Mouse (Mus musculus) 416B (cell line): ENCODE data around the gene Armh2.
A peak's percentile ranks its signal among the peaks of the same experiment; 100 is the strongest.

ENCODE experiments used
- DNase-seq: peaks from one replicate; pipeline ENCODE4 v3.0.0; 2011; ENCODE audit warnings: low read depth

Gene Armh2

GRCm38 (mm10) chr13:24741028-24741427, at the start of gene Armh2:
TSS of gene Armh2 (plus strand) at chr13:24741232.
- DNase-seq = no peak

DNA sequence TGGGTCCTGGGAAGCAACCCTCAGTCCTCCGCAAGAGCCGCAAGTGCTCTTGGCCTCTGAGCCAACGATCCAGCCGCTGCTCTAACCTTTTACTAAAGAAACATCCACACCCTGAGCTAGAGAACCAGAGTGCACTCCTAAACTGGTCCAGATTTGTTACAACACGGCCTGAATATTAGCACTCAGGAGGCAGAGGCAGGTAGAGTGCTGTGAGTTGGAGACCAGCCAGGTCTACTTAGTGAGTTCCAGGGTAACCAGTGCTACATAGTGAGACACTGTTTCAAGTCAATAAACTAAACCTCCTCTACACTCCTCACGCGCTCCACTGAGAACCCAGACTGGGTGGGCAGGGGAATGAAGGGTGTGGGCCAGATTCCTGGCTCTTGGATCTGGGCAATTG, 47.7 kb upstream of the Armh2 start:
- DNase-seq = no peak

GRCm38 (mm10) chr13:24698746-24699145, 42.3 kb upstream of the Armh2 start:
- DNase-seq = no peak

DNA sequence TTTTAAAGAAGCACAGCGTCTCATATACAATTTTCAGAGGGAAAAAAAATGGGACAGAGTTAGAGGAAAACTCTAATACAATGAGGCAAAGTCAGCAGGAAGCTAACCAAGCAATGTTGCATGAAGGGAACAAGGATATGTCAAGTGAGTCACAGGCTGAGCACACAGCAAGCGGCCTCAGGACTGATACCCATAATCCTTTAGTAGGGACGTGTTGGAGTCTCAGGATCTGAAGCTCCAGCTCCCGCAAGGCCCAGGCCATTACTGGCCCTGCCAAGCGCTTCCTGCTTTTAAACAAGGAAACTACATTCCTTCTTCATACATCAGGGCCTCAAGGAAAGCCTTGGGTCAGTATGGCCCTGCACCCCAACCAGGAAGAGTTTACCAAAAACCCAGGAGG, 38.9 kb upstream of the Armh2 start:
- DNase-seq = no peak

DNA sequence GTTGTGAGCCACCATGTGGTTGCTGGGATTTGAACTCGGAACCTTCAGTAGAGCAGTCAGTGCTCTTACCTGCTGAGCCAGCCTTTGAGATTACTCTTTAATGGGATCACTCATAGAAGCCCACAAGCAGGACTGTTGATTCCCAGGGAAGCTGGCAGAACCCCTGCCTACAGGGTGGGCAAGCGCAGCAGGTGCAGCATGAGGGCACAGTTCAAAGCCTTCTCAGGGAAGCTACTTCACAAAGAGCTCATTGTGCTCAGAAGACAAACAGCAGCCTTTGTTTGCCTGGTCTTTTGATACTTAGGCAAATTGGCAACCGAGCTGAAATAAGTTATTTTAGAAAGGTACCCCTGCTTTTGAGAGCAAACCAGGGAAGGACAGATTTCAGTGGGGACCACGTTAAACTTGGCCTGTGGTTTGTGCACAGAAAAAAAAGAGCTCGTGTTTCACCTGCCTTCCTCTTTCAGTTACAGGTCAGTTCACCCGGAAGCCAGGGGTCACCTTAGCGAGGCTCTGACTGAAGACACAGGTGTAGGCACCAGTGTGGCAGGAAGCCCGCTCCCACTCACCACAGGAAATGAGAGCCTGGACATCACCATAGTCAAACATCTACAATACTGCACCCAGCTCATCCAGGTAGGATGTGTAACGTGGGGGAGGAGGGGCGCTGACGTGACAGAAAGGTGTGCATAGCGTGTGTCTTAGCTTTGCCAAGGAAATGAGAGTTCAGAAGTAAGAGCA, 31.2 kb upstream of the Armh2 start:
- no peak for DNase-seq

DNA sequence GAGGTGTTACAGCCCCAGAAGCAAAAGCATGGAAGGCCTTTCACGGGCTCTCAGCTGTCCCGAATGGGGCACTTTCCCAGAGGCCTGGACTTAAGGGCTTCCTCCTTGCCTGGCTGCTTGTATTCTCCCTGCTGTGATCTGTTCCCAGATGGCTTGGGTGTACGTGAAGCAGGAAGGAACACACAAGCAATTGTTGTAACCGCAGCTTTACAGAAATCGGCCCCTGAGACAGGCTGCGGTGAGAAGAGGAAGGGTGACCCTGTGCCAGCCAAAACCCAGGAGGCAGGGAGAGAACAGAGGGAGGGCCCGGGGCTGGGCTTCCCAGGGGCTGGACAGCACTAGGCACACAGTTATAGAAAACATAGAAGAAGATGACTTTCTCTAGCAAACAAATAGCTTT, 30.1 kb upstream of the Armh2 start:
- DNase-seq = peak; percentile 20

DNA sequence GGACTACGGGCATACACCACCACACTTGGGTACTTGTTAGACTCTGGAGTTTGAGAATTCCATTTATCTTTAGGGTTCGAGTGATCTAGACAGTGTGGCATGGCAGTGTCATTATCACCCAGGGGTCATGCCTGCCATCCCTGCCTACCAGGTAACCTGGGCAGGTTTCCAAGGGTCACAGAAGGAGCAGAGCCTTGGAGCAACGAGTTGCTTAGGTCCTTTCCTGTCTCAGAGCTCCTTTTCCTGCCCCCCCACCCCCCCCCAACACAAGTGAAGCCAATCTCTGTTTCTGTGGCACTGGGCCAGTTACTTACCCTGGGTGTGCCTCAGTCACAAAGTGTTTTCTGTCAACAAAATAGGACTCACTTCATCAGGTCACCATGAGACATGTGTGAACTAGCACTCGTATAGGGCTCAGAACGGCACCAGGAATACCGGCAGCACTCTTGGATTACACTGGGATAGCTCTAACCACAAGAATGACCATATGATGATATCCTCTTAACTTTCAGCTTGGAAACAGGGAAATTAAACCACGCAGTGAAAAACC, 28.4 kb upstream of the Armh2 start:
- DNase-seq = no peak

GRCm38 (mm10) chr13:24713434-24714000, 27.5 kb upstream of the Armh2 start:
- peak; percentile 45 for DNase-seq

- no peak for DNase-seq
These were observed 26.6 kb upstream of the Armh2 start for GRCm38 (mm10) chr13:24714360-24714885.

DNA sequence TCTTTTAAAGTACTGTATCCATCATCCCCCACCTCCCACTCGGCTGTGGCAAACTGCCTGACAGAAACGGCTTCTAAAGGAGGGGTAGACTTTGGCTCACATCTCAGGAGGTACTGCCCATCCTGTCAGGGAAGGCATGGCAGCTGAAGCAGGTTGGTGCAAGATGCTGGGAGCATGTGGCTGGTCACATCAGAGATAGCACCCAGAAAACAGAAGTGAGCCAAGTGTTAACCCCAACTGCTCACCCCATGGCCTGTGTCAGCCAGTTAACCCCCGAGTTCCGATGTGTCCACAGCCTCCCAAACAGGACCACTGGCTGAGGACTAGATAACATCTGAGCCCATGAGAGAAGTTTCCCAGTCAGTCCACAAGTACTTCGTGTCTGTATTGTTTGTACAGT, 25.4 kb upstream of the Armh2 start:
- DNase-seq = no peak

DNA sequence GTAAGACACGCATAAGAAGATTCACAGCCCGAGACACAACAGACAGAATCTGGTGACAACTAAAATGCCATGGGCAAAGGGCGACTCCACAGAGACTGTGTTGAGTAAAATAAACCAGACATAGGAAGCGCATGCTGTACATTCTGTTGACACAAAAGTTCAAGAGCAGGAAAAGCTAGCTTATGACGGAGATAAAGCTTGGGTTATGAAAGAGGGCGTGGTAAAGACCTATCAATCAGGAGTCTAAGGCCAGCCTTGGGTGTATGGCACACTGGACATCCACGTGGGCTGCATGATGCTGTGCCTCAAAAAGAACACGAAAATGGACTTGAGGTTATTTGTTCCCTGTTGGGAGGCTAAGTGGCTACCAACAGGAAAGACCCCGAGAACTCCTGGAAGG, 24.6 kb upstream of the Armh2 start:
- DNase-seq = no peak

DNA sequence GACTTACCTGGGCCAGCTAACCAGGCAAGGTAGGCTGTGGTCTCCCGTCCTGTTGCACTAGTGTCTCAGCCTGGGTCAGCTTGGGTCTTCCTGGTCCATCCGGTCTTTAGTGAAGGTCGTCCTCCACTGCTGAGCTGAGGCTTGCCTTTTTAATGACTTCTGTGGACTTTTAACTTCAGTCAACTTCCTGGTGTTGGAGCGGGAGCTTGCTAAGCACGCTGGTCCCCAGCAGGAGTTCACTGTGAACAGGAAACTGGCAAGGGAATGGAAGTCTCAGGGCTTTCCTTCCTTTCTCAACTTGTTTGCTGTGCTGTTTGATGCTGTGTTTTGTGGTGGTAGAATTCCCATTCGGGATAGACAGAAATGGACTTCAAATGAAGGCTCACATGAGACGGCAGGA, 23.4 kb upstream of the Armh2 start:
- no peak for DNase-seq

GRCm38 (mm10) chr13:24721502-24721901, 19.5 kb upstream of the Armh2 start:
- peak; percentile 39 for DNase-seq

DNA sequence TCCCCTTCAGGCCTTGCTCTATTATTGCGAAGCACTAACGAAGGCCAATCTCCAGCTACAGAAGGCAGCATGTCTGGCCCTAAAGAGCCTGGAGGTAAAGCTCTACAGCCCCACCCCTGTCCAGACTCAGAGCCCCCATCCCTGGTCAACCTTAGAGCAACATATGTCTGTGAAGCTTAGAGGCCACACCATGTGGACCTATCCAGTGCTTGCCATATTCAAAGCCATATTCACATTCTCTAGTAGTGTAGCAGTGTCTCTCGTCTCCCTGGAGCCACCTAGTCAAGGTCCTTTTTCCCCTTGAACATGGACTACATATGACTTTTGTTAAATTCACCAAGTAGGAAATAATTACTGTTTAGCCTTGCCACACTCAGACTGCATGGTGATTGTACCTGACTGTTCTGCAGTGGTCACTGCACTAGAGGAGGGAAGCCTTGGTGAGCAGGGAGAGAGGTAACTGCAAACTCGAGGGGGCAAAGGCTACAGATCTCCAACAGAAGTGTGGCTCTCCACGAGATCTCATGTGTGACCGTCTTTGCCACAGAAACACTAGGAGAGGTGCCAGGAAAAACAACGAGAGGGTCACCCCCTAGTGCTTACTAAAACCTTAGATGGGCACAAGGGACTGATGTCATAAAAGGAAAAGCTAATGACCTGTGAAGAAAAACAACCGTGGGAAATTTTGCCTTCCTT, 17.2 kb upstream of the Armh2 start:
- DNase-seq = no peak

- no peak for DNase-seq
These were observed 16.7 kb upstream of the Armh2 start for GRCm38 (mm10) chr13:24724395-24724759.

GRCm38 (mm10) chr13:24729128-24729527, 11.9 kb upstream of the Armh2 start:
- DNase-seq = no peak

GRCm38 (mm10) chr13:24734502-24734901, 6.5 kb upstream of the Armh2 start:
- no peak for DNase-seq

DNA sequence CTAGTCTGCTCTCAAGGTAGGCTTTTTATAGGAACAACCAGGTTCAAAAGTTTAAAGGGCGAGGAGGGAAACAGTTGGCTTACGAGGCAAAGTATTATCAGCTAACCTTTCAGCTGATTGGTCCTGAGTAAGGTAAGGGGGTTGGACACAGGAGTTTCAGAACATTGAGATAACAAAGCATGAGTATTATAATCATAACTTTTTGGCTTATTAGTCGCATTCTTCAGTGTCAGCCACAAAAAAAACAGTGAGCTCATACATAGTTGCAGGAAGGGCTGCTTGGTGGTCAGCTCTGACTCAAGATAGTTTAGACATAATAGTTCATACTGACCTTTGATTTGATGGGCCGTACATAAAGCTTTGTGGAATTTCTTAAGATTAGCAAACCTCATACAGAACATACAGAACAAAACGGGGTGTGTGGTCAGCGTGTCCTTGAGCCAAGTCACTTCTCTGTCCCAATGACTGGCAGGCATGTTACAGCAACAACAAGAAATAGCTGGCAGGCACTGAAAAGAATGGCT, 5.4 kb upstream of the Armh2 start:
- peak; percentile 58 for DNase-seq

DNA sequence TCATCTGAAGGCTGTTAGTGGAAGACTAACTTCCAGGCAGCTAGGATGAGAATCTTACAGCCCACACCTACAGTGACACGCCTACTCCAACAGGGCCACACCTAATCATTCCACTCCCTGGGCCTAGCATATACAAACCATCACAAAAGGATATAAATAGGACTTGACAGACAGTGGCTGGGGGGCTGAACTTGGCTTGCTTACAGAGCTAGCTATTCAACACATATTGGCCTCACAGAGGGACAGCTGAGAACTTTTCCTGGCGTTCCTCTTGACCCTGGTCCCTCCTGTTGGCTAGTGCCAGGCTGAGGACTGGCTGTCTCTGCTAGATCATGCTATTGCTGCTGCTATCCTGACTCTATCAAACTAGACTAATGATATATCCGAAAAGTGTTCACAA, 6.8 kb downstream of the Armh2 start:
- no peak for DNase-seq

DNA sequence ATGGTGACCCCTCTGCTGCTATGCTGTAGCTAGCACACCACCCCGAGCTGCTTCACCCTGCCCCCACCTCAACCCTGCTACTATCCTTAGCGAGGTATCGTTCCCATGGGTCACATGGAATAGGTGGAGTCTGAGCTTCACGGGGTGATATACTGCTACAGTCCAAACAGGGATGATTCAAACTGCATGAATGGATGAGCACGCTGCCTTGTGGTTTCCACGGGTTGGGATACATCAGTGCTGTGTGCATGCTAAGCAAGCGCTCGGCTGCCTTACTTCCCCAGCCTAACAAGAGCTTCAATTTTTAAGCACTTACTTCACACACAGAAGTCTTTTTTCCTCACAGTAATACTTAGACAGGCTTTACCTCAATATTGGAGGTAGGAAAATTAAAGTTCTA, 9.8 kb downstream of the Armh2 start:
- DNase-seq = no peak

- peak; percentile 74 for DNase-seq
These were observed 10.4 kb downstream of the Armh2 start for GRCm38 (mm10) chr13:24751396-24751795.

- no peak for DNase-seq
These were observed 15.7 kb downstream of the Armh2 start for GRCm38 (mm10) chr13:24756756-24757155.
